Mouse (Mus musculus) forelimb bud, embryonic 11.5 days (tissue): ENCODE results near the gene Trpm4.
"Not testable (repeated sequence)": the region's sequence is repeated elsewhere in the genome, so short reads cannot be mapped to it uniquely, and the experiment has no call there.

ENCODE experiments used
- DNase-seq: peaks from one replicate; pipeline ENCODE4 v3.0.0-alpha.2; 2012; ENCODE audit warnings: low read depth, low spot score

The Trpm4 gene

GRCm38 (mm10) chr7:45255822-45256221 is 77.8 kb downstream of the Trpm4 start:
- DNase-seq, result not testable (repeated sequence)

- DNase-seq, result no peak
These were observed 79.8 kb downstream of the Trpm4 start for GRCm38 (mm10) chr7:45253806-45254205.
